Mouse (Mus musculus) lung, postnatal 0 days (tissue): ENCODE results near the gene C330021F23Rik.

Experiments
- CTCF ChIP-seq: IDR thresholded peaks from 2 replicates; pipeline ENCODE4 v1.5.1; 2016; ENCODE audit warnings: antibody characterized with exemption, mild to moderate bottlenecking
- EP300 ChIP-seq: IDR thresholded peaks from 2 replicates; pipeline ENCODE4 v1.6.1; 2016; ENCODE audit warnings: antibody characterized with exemption, mild to moderate bottlenecking, control low read depth

DNA sequence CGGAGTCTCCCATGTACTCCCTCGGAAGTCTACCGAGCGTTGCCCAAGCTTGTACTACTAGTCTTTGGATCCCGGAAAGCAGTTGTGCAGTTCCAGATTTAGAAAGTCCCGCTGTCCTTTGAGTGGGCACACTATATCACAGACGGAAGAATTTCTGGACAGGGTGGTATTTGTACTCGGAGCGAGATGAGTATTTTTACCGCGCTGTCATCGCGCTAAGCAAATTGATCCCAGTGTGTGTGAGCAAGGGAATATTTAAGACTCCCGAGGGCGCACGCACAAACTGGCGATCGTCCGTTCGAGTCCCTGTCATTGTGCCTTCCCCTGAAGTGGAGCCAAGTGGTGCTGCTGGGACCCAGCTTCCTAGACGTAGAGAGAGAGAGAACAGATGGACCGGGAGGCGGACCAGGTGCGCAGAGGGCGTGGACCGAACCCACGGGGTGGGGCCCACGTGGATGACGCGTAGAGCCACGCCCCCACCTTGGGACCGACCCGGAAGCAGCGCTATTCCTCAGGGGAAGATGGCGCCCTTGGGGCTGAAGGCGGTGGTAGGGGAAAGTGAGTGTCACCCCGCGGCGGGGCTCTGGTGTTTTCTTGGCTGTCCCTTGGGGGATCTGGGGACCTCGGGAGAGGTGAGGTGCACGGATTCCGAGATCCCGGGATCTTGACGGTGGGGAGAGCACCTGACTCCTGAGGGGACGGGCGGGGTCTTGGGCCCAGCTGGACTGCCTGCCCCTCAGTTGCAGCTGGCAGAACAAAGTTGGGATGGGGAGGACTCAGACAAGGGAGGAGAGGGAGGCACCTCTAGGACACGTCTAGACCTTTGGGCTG lies 63.1 kb downstream of the C330021F23Rik start, which contains the start of gene Stxbp2:
- TF ChIP-seq CTCF = peak; percentile 25
- no peak for TF ChIP-seq EP300
